Mouse (Mus musculus) embryonic facial prominence, embryonic 13.5 days (tissue): ENCODE measurements at regions not wholly inside any gene's neighbourhood (a gene's known extent, or its start where the extent isn't known, plus 50 kb on each side); places are given as distances from the start of the nearest gene placed in this dataset.

Experiments used
- ATAC-seq: fragments of 200-750 bp; cut with Nextera tagmentation; 2 replicates; pipeline ENCODE4 v1.8.0; 2017; ENCODE audit warnings: low read depth; ENCODE audit not compliant: insufficient number of reproducible peaks, insufficient read depth, low FRiP score, low TSS enrichment
- H3K27ac ChIP-seq: fragments of 300-500 bp; sonication (generic); 2 replicates; pipeline ENCODE4 v1.5.1; 2015; ENCODE audit warnings: moderate library complexity, mild to moderate bottlenecking, inconsistent platforms
- H3K27me3 ChIP-seq: fragments of 300-500 bp; sonication (generic); 2 replicates; pipeline ENCODE4 v1.6.1; 2015; ENCODE audit warnings: mild to moderate bottlenecking, inconsistent platforms
- H3K36me3 ChIP-seq: fragments of 300-500 bp; sonication (generic); 2 replicates; pipeline ENCODE4 v1.6.1; 2015; ENCODE audit warnings: mild to moderate bottlenecking, inconsistent platforms
- H3K4me1 ChIP-seq: fragments of 300-500 bp; sonication (generic); 2 replicates; pipeline ENCODE4 v1.6.1; 2015; ENCODE audit warnings: inconsistent platforms
- H3K4me2 ChIP-seq: fragments of 300-500 bp; sonication (generic); 2 replicates; pipeline ENCODE4 v1.6.1; 2015; ENCODE audit warnings: moderate library complexity, mild to moderate bottlenecking, inconsistent platforms
- H3K4me3 ChIP-seq: fragments of 300-500 bp; sonication (generic); 2 replicates; pipeline ENCODE4 v1.5.1; 2015; ENCODE audit warnings: mild to moderate bottlenecking, inconsistent platforms
- H3K9ac ChIP-seq: fragments of 300-500 bp; sonication (generic); 2 replicates; pipeline ENCODE4 v1.6.1; 2015; ENCODE audit warnings: mild to moderate bottlenecking, inconsistent platforms
- H3K9me3 ChIP-seq: fragments of 300-500 bp; sonication (generic); 2 replicates; pipeline ENCODE4 v1.6.1; 2016; ENCODE audit warnings: inconsistent platforms
- WGBS: fragments of 180-500 bp; shearing (Covaris S2); methylation state at CpG from one replicate; pipeline ENCODE4 v1.1.7; 2015; ENCODE audit warnings: mixed read lengths; 5-methylcytosine and 5-hydroxymethylcytosine counted together

- Histone ChIP-seq H3K9ac (no peak overlapping the region), H3K9me3 (no peaks in the 10 kb centered on the region), H3K4me2 (no peak overlapping the region), H3K27ac (no peak overlapping the region), H3K4me3 (no peak overlapping the region), H3K4me1 (no peaks in the 10 kb centered on the region), H3K36me3 (no peaks in the 10 kb centered on the region), H3K27me3 (no peaks in the 10 kb centered on the region)
- ATAC-seq: no peak
- 74% methylated on average over 1 of the region's 1 CpGs for WGBS
Measured at GRCm38 (mm10) chr3:119875061-119875460, 90.8 kb upstream of the Ptbp2 start.

- Histone ChIP-seq H3K9me3 (no peaks in the 10 kb centered on the region), H3K4me3 (no peak overlapping the region), H3K27me3 (no peaks in the 10 kb centered on the region), H3K27ac (no peak overlapping the region), H3K4me1 (0 out of 2 replicates have a peak, but pooled peaks cover 4% of the 10 kb centered on the region), H3K36me3 (no peaks in the 10 kb centered on the region), H3K9ac (no peak overlapping the region), H3K4me2 (no peak overlapping the region)
- 72% methylated on average over 7 of the region's 7 CpGs for WGBS
- no peak for ATAC-seq
Measured at GRCm38 (mm10) chr3:119862194-119862957, 78.1 kb upstream of the Ptbp2 start.
